Comparison of ENCODE assay signal across 11 mouse cellular contexts in genomic region chr15:62314449-62314848, GRCm38 (mm10).
"Had no signal": no experiment of that assay in that cellular context is flagged by ENCODE, and none has a peak within 500 bp of the region (broad histone marks: within the 10 kb centered on the region; RNA-seq: fewer than 3 reads in every experiment).

No protein-coding gene starts in this region.

- H3K27me3 ChIP-seq: kidney, embryonic 15.5 days; liver, embryonic 15.5 days had no signal

- H3K4me3 ChIP-seq: kidney, embryonic 15.5 days; limb, embryonic 10.5 days; liver, embryonic 15.5 days had no signal

- H3K27ac ChIP-seq: kidney, embryonic 15.5 days; limb, embryonic 10.5 days; liver, embryonic 15.5 days; stomach, postnatal 0 days had no signal

- H3K9ac ChIP-seq: kidney, embryonic 15.5 days; liver, embryonic 15.5 days; lung, embryonic 14.5 days had no signal

- H3K36me3 ChIP-seq: kidney, embryonic 15.5 days; limb, embryonic 10.5 days; liver, embryonic 15.5 days had no signal

- H3K4me2 ChIP-seq: kidney, embryonic 15.5 days; liver, embryonic 11.5 days; liver, embryonic 15.5 days; lung, embryonic 14.5 days; midbrain, embryonic 11.5 days had no signal

- H3K9me3 ChIP-seq: kidney, embryonic 15.5 days; limb, embryonic 10.5 days; liver, embryonic 15.5 days had no signal

- DNase-seq: kidney, postnatal 14 days; lung, embryonic 14.5 days; lung, postnatal 10 days; lung, postnatal 4 days; thymus, postnatal 4 days had no signal

- H3K4me1 ChIP-seq: kidney, embryonic 15.5 days; limb, embryonic 10.5 days; liver, embryonic 15.5 days had no signal
